Mouse (Mus musculus) CH12.LX (cell line): ENCODE results near the gene Rab21. TPM values are rescaled to one million over a fixed set of nuclear protein-coding genes. Genes with fewer than 3 reads are reported as not detected.

Experiments
- DNase-seq: peaks from one replicate; pipeline ENCODE4 v3.0.0-alpha.2; 2013; ENCODE audit errors: extremely low read depth
- H3K27ac ChIP-seq: 2 replicates; pipeline ENCODE4 v1.5.1; 2012; ENCODE audit warnings: low read depth, mild to moderate bottlenecking, control low read depth, moderate library complexity; ENCODE audit not compliant: insufficient read depth
- H3K27me3 ChIP-seq: replicated peaks from 2 replicates; pipeline ENCODE3; 2012; ENCODE audit warnings: inconsistent platforms
- H3K36me3 ChIP-seq, 2 experiments: replicated peaks in 1 of 2; 2 replicates each; pipeline versions ENCODE3 to v1.6.1; 2012; ENCODE audit warnings: inconsistent platforms in 1 of 2, low read length in 1 of 2, mild to moderate bottlenecking in 1 of 2, mixed read lengths in 1 of 2, moderate library complexity in 1 of 2; ENCODE audit not compliant: control insufficient read depth in 1 of 2, insufficient read depth in 1 of 2
- H3K4me1 ChIP-seq, 2 experiments: 2 replicates each; pipeline ENCODE4 v1.6.1; 2012; ENCODE audit warnings: inconsistent platforms in 1 of 2, moderate library complexity in 1 of 2; ENCODE audit not compliant: insufficient read depth in 2 of 2, control insufficient read depth in 1 of 2
- H3K4me2 ChIP-seq: 2 replicates; pipeline ENCODE4 v1.6.1; 2012; ENCODE audit warnings: low read depth, mild to moderate bottlenecking, control low read depth; ENCODE audit not compliant: poor library complexity, insufficient read depth, severe bottlenecking
- H3K4me3 ChIP-seq, 3 experiments: fragments of 150-350 bp in 1 of 3; sonication (generic) in 1 of 3; replicated peaks in 1 of 3; 2 replicates each; pipeline versions ENCODE3 to v1.5.1; 2011 to 2012; ENCODE audit warnings: low read depth in 2 of 3, low read length in 2 of 3, mild to moderate bottlenecking in 2 of 3, moderate library complexity in 2 of 3, control low read depth in 1 of 3, improper control_type of control experiment in 1 of 3, inconsistent platforms in 1 of 3, mixed read lengths in 1 of 3; ENCODE audit not compliant: poor library complexity in 1 of 3
- H3K79me2 ChIP-seq: replicated peaks from 2 replicates; pipeline ENCODE4 v1.6.1; 2012; ENCODE audit warnings: mild to moderate bottlenecking, moderate library complexity; ENCODE audit not compliant: control insufficient read depth, poor library complexity, insufficient read depth, severe bottlenecking; ENCODE audit errors: extremely low read depth
- H3K9ac ChIP-seq: 2 replicates; pipeline ENCODE4 v1.6.1; 2012; ENCODE audit warnings: low read depth, mild to moderate bottlenecking, control low read depth, moderate library complexity; ENCODE audit not compliant: insufficient read depth
- H3K9me3 ChIP-seq: replicated peaks from 2 replicates; pipeline ENCODE3; 2012; ENCODE audit warnings: low read length, inconsistent platforms, mixed read lengths
- BHLHE40 ChIP-seq: IDR thresholded peaks from 2 replicates; pipeline ENCODE4 v1.6.1; 2011; ENCODE audit warnings: mild to moderate bottlenecking, low read depth, low read length, improper control_type of control experiment
- CHD1 ChIP-seq: IDR thresholded peaks from 2 replicates; pipeline ENCODE4 v1.6.1; 2012; ENCODE audit warnings: low read depth, low read length, improper control_type of control experiment, inconsistent platforms
- CTCF ChIP-seq, 2 experiments: IDR thresholded peaks in 1 of 2; conservative IDR thresholded peaks in 1 of 2; 2 replicates each; pipeline ENCODE4 v1.5.1; 2011 to 2012; ENCODE audit warnings: low read depth in 2 of 2, low read length in 2 of 2, improper control_type of control experiment in 1 of 2, inconsistent platforms in 1 of 2, mild to moderate bottlenecking in 1 of 2, moderate library complexity in 1 of 2
- E2F4 ChIP-seq: IDR thresholded peaks from 2 replicates; pipeline ENCODE4 v1.6.1; 2011; ENCODE audit warnings: low read depth, low read length, improper control_type of control experiment; ENCODE audit not compliant: insufficient replicate concordance
- ELF1 ChIP-seq: IDR thresholded peaks from 2 replicates; pipeline ENCODE4 v1.6.1; 2014; ENCODE audit warnings: low read depth, mild to moderate bottlenecking, inconsistent platforms, low read length, improper control_type of control experiment
- IRF4 ChIP-seq: IDR thresholded peaks from 2 replicates; pipeline ENCODE4 v1.6.1; 2014; ENCODE audit warnings: low read depth, mild to moderate bottlenecking, inconsistent platforms, low read length, improper control_type of control experiment
- JUN ChIP-seq: IDR thresholded peaks from 2 replicates; pipeline ENCODE4 v1.6.1; 2011; ENCODE audit warnings: low read depth, mild to moderate bottlenecking, low read length, improper control_type of control experiment, moderate library complexity; ENCODE audit not compliant: insufficient read depth
- KAT2A ChIP-seq: IDR thresholded peaks from 2 replicates; pipeline ENCODE4 v1.6.1; 2012; ENCODE audit warnings: low read length, improper control_type of control experiment, inconsistent platforms; ENCODE audit not compliant: insufficient replicate concordance
- MAX ChIP-seq: IDR thresholded peaks from 2 replicates; pipeline ENCODE4 v1.6.1; 2011; ENCODE audit warnings: low read length, improper control_type of control experiment
- MAZ ChIP-seq: IDR thresholded peaks from 2 replicates; pipeline ENCODE4 v1.6.1; 2012; ENCODE audit warnings: low read depth, mild to moderate bottlenecking, inconsistent platforms, low read length, improper control_type of control experiment, moderate library complexity
- NRF1 ChIP-seq: IDR thresholded peaks from 2 replicates; pipeline ENCODE4 v1.6.1; 2014; ENCODE audit warnings: low read depth, mild to moderate bottlenecking, inconsistent platforms, low read length, improper control_type of control experiment, moderate library complexity
- PAX5 ChIP-seq: IDR thresholded peaks from 2 replicates; pipeline ENCODE4 v1.6.1; 2012; ENCODE audit warnings: low read length, inconsistent platforms, mixed read lengths
- POLR2A ChIP-seq: IDR thresholded peaks from 2 replicates; pipeline ENCODE4 v1.6.1; 2011; ENCODE audit warnings: low read depth, mild to moderate bottlenecking, improper control_type of control experiment, low read length
- RAD21 ChIP-seq: IDR thresholded peaks from 2 replicates; pipeline ENCODE4 v1.6.1; 2011; ENCODE audit warnings: low read depth, mild to moderate bottlenecking, low read length, improper control_type of control experiment, moderate library complexity
- RCOR1 ChIP-seq: conservative IDR thresholded peaks from 2 replicates; pipeline ENCODE4 v1.6.1; 2012; ENCODE audit warnings: low read depth, mild to moderate bottlenecking, inconsistent platforms, low read length, improper control_type of control experiment
- SIN3A ChIP-seq: IDR thresholded peaks from 2 replicates; pipeline ENCODE4 v1.6.1; 2012; ENCODE audit warnings: low read length, improper control_type of control experiment, inconsistent platforms
- SMC3 ChIP-seq: IDR thresholded peaks from 2 replicates; pipeline ENCODE4 v1.6.1; 2011; ENCODE audit warnings: low read depth, low read length, improper control_type of control experiment
- TBP ChIP-seq: conservative IDR thresholded peaks from 2 replicates; pipeline ENCODE4 v1.6.1; 2011; ENCODE audit warnings: low read depth, low read length, improper control_type of control experiment
- TCF12 ChIP-seq: IDR thresholded peaks from 2 replicates; pipeline ENCODE4 v1.6.1; 2014; ENCODE audit warnings: low read depth, mild to moderate bottlenecking, inconsistent platforms, low read length, improper control_type of control experiment
- UBTF ChIP-seq: IDR thresholded peaks from 2 replicates; pipeline ENCODE4 v1.6.1; 2012; ENCODE audit warnings: low read depth, mild to moderate bottlenecking, inconsistent platforms, low read length, improper control_type of control experiment, moderate library complexity
- USF2 ChIP-seq: conservative IDR thresholded peaks from 2 replicates; pipeline ENCODE4 v1.6.1; 2011; ENCODE audit warnings: low read depth, low read length, improper control_type of control experiment
- ZC3H11A ChIP-seq: IDR thresholded peaks from 2 replicates; pipeline ENCODE4 v1.6.1; 2012; ENCODE audit warnings: low read depth, mild to moderate bottlenecking, inconsistent platforms, low read length, improper control_type of control experiment
- ZKSCAN1 ChIP-seq: IDR thresholded peaks from 2 replicates; pipeline ENCODE4 v1.6.1; 2012; ENCODE audit warnings: low read depth, inconsistent platforms, low read length, improper control_type of control experiment, borderline replicate concordance
- ZMIZ1 ChIP-seq: IDR thresholded peaks from 2 replicates; pipeline ENCODE4 v1.6.1; 2012; ENCODE audit warnings: low read depth, mild to moderate bottlenecking, inconsistent platforms, low read length, improper control_type of control experiment
- ZNF384 ChIP-seq: IDR thresholded peaks from 2 replicates; pipeline ENCODE4 v1.6.1; 2012; ENCODE audit warnings: low read depth, low read length, improper control_type of control experiment, inconsistent platforms
- dilution Hi-C: fragments of 300-500 bp; cut with MboI; formaldehyde crosslinking; loops from 2 replicates; pipeline ENCODE4 v1.14.3; 2020; ENCODE audit warnings: low sequenced_read_pairs; ENCODE audit not compliant: extremely low pct_unique_long_range_greater_than_20kb, extremely low pct_ligation_motif_present
- in situ Hi-C: fragments of 300-500 bp; cut with MboI; formaldehyde crosslinking; loops from 3 replicates; pipeline ENCODE4 v1.14.3; 2019; ENCODE audit warnings: low sequenced_read_pairs, low pct_ligation_motif_present, low pct_unique_long_range_greater_than_20kb, mixed read lengths
- polyA plus RNA-seq: library from polyadenylated mRNA; unstranded; fragments of >175 nt; gene quantifications from 2 replicates; pipeline ENCODE4 v1.2.1, GENCODE M21; 2012; ENCODE audit warnings: low read depth; ENCODE audit not compliant: insufficient read length
- total RNA-seq, 2 experiments: library from RNA; depleted of rRNA; stranded (reverse); fragments of 300-350 nt in 1 of 2; fragments of >200 nt in 1 of 2; gene quantifications; 2 replicates each; pipeline ENCODE4 v1.2.3; 2012 to 2014

The Rab21 gene
- total and polyA plus RNA-seq, 3 experiments, result 55.6 to 58.4 (median 57.4) TPM

- Histone ChIP-seq H3K4me3 (no peak overlapping the region), H3K36me3 (no peaks in the 10 kb centered on the region), H3K27me3 (no peaks in the 10 kb centered on the region), H3K4me2 (no peak overlapping the region), H3K9me3 (no peaks in the 10 kb centered on the region), H3K4me1 (peaks cover 8 to 45% of the 10 kb centered on the region in 2 experiments), H3K27ac (no peak overlapping the region), H3K9ac (no peak overlapping the region), H3K79me2 (no peaks in the 10 kb centered on the region)
- peak; percentile 75 for DNase-seq
- TF ChIP-seq TBP (no peak), PAX5 (no peak), CHD1 (no peak), CTCF (conservative IDR thresholded peaks at IDR 0.05 in 1 of 2, IDR thresholded peaks at IDR 0.05 in 1 of 2; ENCODE audit: low read depth in 2 of 2, low read length in 2 of 2) (peak; percentile 68 to 92; a peak in 3 of 4 replicates), RCOR1 (no peak), POLR2A (no peak), ZNF384 (no peak), ZC3H11A (peak; percentile 57), JUN (no peak), SMC3 (peak; percentile 89), ZMIZ1 (no peak), RAD21 (peak; percentile 97), ZKSCAN1 (no peak), TCF12 (no peak), ELF1 (no peak), MAZ (no peak), IRF4 (no peak), USF2 (no peak), MAX (no peak), SIN3A (0 out of 2 replicates have a peak, but pooled peaks have one; percentile 33), KAT2A (no peak)
- dilution Hi-C loops (no loop called here), in situ Hi-C loops (no loop called here)
Measured at GRCm38 (mm10) chr10:115323295-115323694, 7.9 kb upstream of the Rab21 start.

- no peak for TF ChIP-seq MAX
- no peak for TF ChIP-seq E2F4
- no peak for TF ChIP-seq BHLHE40
- TF ChIP-seq TBP, result no peak
- TF ChIP-seq IRF4, result no peak
- no peak for TF ChIP-seq UBTF
- TF ChIP-seq NRF1, result no peak
- TF ChIP-seq, all 38 proteins: peak for 0
- no peak for DNase-seq
- H3K36me3 ChIP-seq, result no peaks in the 10 kb centered on the region
- no peak overlapping the region for H3K4me3 ChIP-seq
- dilution Hi-C loops (no loop called here), in situ Hi-C loops (no loop called here)
- no peak overlapping the region for H3K9ac ChIP-seq
- no peak overlapping the region for H3K4me2 ChIP-seq
- no peaks in the 10 kb centered on the region for H3K9me3 ChIP-seq
- H3K79me2 ChIP-seq, result no peaks in the 10 kb centered on the region
- H3K4me1 ChIP-seq, result peaks cover 4 to 36% of the 10 kb centered on the region in 2 experiments
- H3K27ac ChIP-seq, result no peak overlapping the region
- no peaks in the 10 kb centered on the region for H3K27me3 ChIP-seq
Measured at GRCm38 (mm10) chr10:115321317-115322035, 6.1 kb upstream of the Rab21 start.
